Mouse (Mus musculus): ENCODE data around the gene Dpp8. TPM values are rescaled to one million over a fixed set of nuclear protein-coding genes. Genes with fewer than 3 reads are reported as not detected.
"Not testable (repeated sequence)": the region's sequence is repeated elsewhere in the genome, so short reads cannot be mapped to it uniquely, and the experiment has no call there.

Gene Dpp8
- polyA plus RNA-seq, 1 experiment from 2014 or later = 43.3 TPM

GRCm38 (mm10) chr9:65080141-65080540, 47.9 kb downstream of the Dpp8 start:
- H3K9me3 ChIP-seq (replicated peaks); DNase-seq (ENCODE audit: low spot score); H3K27ac ChIP-seq; H3K4me1 ChIP-seq; H3K4me3 ChIP-seq; H3K27me3 ChIP-seq (ENCODE audit: low read depth, poor library complexity, severe bottlenecking): not testable (repeated sequence)
- H3K36me3 ChIP-seq = peaks cover 94% of the 10 kb centered on the region
- WGBS = 91% methylated on average over 2 of the region's 2 CpGs

DNA sequence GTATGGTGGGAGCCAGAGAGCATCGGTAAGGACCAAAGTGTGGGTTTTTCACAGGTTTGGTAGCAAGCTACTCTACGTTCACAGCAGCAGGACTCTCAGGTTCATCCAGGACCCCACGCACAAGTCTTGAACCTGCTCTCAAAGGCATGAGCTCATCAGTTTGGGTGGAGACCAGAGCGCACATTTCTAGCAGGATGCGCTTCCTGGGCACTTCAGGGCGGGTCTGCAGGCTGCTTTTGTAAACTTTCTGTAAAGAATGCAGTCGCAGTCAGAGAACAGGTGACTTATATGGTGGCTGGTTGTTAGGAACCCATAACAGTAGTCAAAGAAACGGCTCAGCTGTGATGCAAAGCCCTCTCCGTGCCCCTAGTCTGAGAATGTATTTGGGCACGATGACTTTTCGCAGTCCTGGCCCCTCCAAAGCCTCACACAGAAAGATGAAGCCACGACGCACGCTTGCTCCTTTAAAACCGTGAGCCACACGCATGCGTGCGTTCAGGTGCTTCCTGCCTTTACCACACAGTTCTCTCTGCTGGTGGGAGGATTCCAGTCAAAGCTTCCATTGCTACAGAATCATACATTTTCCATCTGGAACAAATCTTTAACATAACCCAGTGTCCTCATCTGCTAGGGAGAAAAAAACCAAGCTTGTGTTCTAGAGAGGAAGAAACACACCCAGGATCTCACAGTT, 51.0 kb downstream of the Dpp8 start:
- DNase-seq (ENCODE audit: low spot score) = no peak
- Histone ChIP-seq H3K27me3 (ENCODE audit: low read depth, poor library complexity, severe bottlenecking) (no peaks in the 10 kb centered on the region), H3K9me3 (replicated peaks) (no peaks in the 10 kb centered on the region), H3K4me1 (peaks cover 9% of the 10 kb centered on the region), H3K27ac (no peak overlapping the region), H3K36me3 (peaks cover 66% of the 10 kb centered on the region), H3K4me3 (no peak overlapping the region)
- 92% methylated on average over 18 of the region's 18 CpGs for WGBS

GRCm38 (mm10) chr9:65084198-65084807, 52.1 kb downstream of the Dpp8 start:
- H3K4me1 ChIP-seq = peaks cover 9% of the 10 kb centered on the region
- no peak overlapping the region for H3K27ac ChIP-seq
- H3K36me3 ChIP-seq = peaks cover 55% of the 10 kb centered on the region
- H3K27me3 ChIP-seq (ENCODE audit: low read depth, poor library complexity, severe bottlenecking) = no peaks in the 10 kb centered on the region
- DNase-seq (ENCODE audit: low spot score) = no peak
- H3K4me3 ChIP-seq = no peak overlapping the region
- H3K9me3 ChIP-seq (replicated peaks) = no peaks in the 10 kb centered on the region
- WGBS = 88% methylated on average over 7 of the region's 7 CpGs

DNA sequence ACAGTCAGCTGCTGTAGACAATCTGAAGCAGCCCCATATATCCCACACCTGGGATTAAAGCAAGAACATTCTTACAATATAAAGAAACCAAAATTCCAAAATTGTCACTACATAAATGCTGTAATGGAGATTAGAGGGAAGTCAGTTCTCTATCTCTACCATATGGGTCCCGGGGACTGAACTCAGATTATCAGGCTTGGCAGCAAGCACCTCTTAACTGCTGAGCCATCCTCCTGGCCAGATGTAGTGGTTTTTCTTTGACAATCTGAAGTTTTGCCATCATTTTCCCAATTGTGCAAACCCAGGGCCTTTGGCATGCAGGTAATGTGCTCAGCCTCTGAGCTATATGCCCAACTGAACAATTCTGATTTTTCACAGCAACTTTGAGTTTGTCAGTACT, 53.1 kb downstream of the Dpp8 start:
- WGBS = 93% methylated on average over 1 of the region's 1 CpGs
- Histone ChIP-seq H3K27ac (no peak overlapping the region), H3K4me3 (no peak overlapping the region), H3K4me1 (peaks cover 9% of the 10 kb centered on the region), H3K27me3 (ENCODE audit: low read depth, poor library complexity, severe bottlenecking) (no peaks in the 10 kb centered on the region), H3K36me3 (peaks cover 46% of the 10 kb centered on the region), H3K9me3 (replicated peaks) (no peaks in the 10 kb centered on the region)
- no peak for DNase-seq (ENCODE audit: low spot score)

GRCm38 (mm10) chr9:65086801-65087200, 54.6 kb downstream of the Dpp8 start:
- WGBS = 59% methylated on average over 1 of the region's 1 CpGs
- no peak overlapping the region for H3K27ac ChIP-seq
- no peak overlapping the region for H3K4me3 ChIP-seq
- peaks cover 30% of the 10 kb centered on the region for H3K36me3 ChIP-seq
- no peaks in the 10 kb centered on the region for H3K9me3 ChIP-seq (replicated peaks)
- H3K4me1 ChIP-seq = peaks cover 9% of the 10 kb centered on the region
- H3K27me3 ChIP-seq (ENCODE audit: low read depth, poor library complexity, severe bottlenecking) = no peaks in the 10 kb centered on the region
- no peak for DNase-seq (ENCODE audit: low spot score)

- Histone ChIP-seq H3K4me1 (peaks cover 9% of the 10 kb centered on the region), H3K36me3 (peaks cover 23% of the 10 kb centered on the region), H3K27ac (no peak overlapping the region), H3K27me3 (ENCODE audit: low read depth, poor library complexity, severe bottlenecking) (no peaks in the 10 kb centered on the region), H3K4me3 (no peak overlapping the region), H3K9me3 (replicated peaks) (no peaks in the 10 kb centered on the region)
- WGBS = 50% methylated on average over 5 of the region's 5 CpGs
- no peak for DNase-seq (ENCODE audit: low spot score)
These were observed 55.3 kb downstream of the Dpp8 start for GRCm38 (mm10) chr9:65087490-65087889.

DNA sequence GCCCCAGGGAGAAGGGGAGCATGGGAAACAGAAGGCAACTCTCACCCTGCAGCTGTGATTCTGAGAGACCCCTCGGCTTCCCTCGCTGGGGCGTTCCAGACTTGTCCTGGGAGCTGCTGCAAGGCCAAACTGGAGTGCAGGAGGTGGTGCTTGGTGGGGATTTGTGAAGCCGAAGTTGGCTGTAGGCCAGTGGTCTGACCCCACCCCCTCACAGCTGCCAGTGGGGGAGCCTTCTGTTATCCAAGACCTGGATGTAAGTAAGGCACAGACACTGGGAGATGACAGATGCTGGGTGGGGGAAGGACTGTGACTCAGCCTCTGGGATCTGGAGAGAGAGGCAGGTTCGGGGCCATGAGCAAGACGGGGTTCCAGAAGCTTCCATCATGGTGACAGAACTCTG, 62.0 kb downstream of the Dpp8 start:
- H3K27ac ChIP-seq = peak overlapping the region; percentile 32; the same call in 1 of the 2 replicates
- no peaks in the 10 kb centered on the region for H3K36me3 ChIP-seq
- DNase-seq (ENCODE audit: low spot score) = no peak
- 0 out of 2 replicates have a peak, but pooled peaks cover 6% of the 10 kb centered on the region for H3K4me1 ChIP-seq
- 62% methylated on average over 6 of the region's 6 CpGs for WGBS
- no peak overlapping the region for H3K4me3 ChIP-seq
- no peaks in the 10 kb centered on the region for H3K27me3 ChIP-seq (ENCODE audit: low read depth, poor library complexity, severe bottlenecking)
- H3K9me3 ChIP-seq (replicated peaks) = no peaks in the 10 kb centered on the region

- no peaks in the 10 kb centered on the region for H3K36me3 ChIP-seq
- DNase-seq (ENCODE audit: low spot score) = peak; percentile 74
- peaks cover 46% of the 10 kb centered on the region for H3K4me1 ChIP-seq
- 9% methylated on average over 75 of the region's 76 CpGs for WGBS
- no peaks in the 10 kb centered on the region for H3K27me3 ChIP-seq (ENCODE audit: low read depth, poor library complexity, severe bottlenecking)
- H3K9me3 ChIP-seq (replicated peaks) = no peaks in the 10 kb centered on the region
- H3K4me3 ChIP-seq = peak within 1 kb of the TSS; percentile 90
- peak within 1 kb of the TSS; percentile 91 for H3K27ac ChIP-seq
These were observed 68.9 kb downstream of the Dpp8 start, which contains the start of gene Igdcc4 for GRCm38 (mm10) chr9:65100991-65101685. TSS of gene Igdcc4 (plus strand) at chr9:65101486.

GRCm38 (mm10) chr9:65101686-65102376, 69.6 kb downstream of the Dpp8 start:
- H3K9me3 ChIP-seq (replicated peaks) = no peaks in the 10 kb centered on the region
- DNase-seq (ENCODE audit: low spot score) = no peak
- WGBS = under 1% methylated on average over 36 of the region's 39 CpGs
- no peaks in the 10 kb centered on the region for H3K36me3 ChIP-seq
- no peaks in the 10 kb centered on the region for H3K27me3 ChIP-seq (ENCODE audit: low read depth, poor library complexity, severe bottlenecking)
- H3K27ac ChIP-seq = peak overlapping the region; percentile 91
- H3K4me3 ChIP-seq = peak overlapping the region; percentile 90
- H3K4me1 ChIP-seq = peaks cover 49% of the 10 kb centered on the region

DNA sequence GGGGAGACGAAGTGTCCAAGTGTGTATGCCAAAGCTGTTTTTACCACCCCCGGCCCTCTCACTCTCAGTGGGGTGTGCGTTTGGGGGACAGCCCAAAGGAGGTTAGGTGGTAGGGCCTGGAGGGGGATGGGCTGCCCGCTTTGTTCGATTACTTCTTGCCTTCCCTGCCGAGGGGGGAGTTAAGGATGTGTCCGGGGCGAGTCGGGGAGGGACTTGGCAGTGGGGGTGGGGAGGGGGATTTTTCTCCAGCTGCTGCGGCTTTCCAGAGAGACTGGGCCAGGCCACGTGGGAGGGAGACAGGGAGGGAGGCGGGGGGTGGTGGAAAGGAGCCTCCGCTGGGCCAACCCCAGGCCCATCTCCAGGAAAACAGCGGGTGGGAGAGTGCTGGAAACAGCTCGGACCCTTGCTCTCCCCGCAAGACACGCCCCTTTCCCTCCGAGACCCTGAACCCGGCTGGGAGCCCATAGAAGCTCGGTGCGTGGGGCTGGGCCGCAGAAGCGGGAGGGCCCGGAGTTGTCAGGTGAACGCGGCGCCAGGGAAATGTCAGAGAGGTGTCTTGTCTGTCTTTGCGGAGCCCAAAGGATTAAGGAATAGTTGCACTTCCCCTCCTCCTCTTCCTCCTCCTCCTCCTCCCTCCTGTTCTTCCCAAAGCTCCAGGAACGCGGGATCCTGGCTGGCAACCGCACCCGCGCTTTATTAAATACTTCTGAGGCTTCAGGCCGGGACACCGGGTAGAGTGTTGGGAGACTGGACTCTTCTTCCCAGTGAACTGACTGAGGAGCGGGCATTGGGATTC, 70.4 kb downstream of the Dpp8 start:
- Histone ChIP-seq H3K4me1 (peaks cover 49% of the 10 kb centered on the region), H3K36me3 (no peaks in the 10 kb centered on the region), H3K4me3 (peak overlapping the region; percentile 90), H3K27ac (peak overlapping the region; percentile 91), H3K27me3 (ENCODE audit: low read depth, poor library complexity, severe bottlenecking) (no peaks in the 10 kb centered on the region), H3K9me3 (replicated peaks) (no peaks in the 10 kb centered on the region)
- 2% methylated on average over 35 of the region's 36 CpGs for WGBS
- DNase-seq (ENCODE audit: low spot score) = peak; percentile 79

GRCm38 (mm10) chr9:65103173-65103752, 71.0 kb downstream of the Dpp8 start:
- DNase-seq (ENCODE audit: low spot score) = no peak

GRCm38 (mm10) chr9:65106821-65107220, 74.6 kb downstream of the Dpp8 start:
- H3K4me3 ChIP-seq = no peak overlapping the region
- H3K4me1 ChIP-seq = peaks cover 55% of the 10 kb centered on the region
- 83% methylated on average over 4 of the region's 4 CpGs for WGBS
- no peak for DNase-seq (ENCODE audit: low spot score)
- H3K36me3 ChIP-seq = no peaks in the 10 kb centered on the region
- H3K9me3 ChIP-seq (replicated peaks) = no peaks in the 10 kb centered on the region
- H3K27ac ChIP-seq = no peak overlapping the region
- peaks cover 7% of the 10 kb centered on the region for H3K27me3 ChIP-seq (ENCODE audit: low read depth, poor library complexity, severe bottlenecking)

More at GRCm38 (mm10) chr9:65103173-65103752, 71.0 kb downstream of the Dpp8 start:
- Histone ChIP-seq H3K4me1 (peaks cover 49% of the 10 kb centered on the region), H3K27me3 (ENCODE audit: low read depth, poor library complexity, severe bottlenecking) (no peaks in the 10 kb centered on the region), H3K27ac (peak overlapping the region; percentile 91), H3K4me3 (peak overlapping the region; percentile 90), H3K36me3 (no peaks in the 10 kb centered on the region), H3K9me3 (replicated peaks) (no peaks in the 10 kb centered on the region)
- WGBS = 25% methylated on average over 8 of the region's 8 CpGs

Data from limb, embryonic 10.5 days (tissue).